Mouse (Mus musculus) CD4-positive, CD25-positive, alpha-beta regulatory T cell (primary cell): Measurements from ENCODE around the gene Spin2-ps6. TPM values are rescaled to one million over a fixed set of nuclear protein-coding genes. Genes with fewer than 3 reads are reported as not detected.

ENCODE experiments used
- polyA plus RNA-seq: library from polyadenylated mRNA; unstranded; fragments of 100-300 nt; shearing (Covaris generic); gene quantifications from one replicate; pipeline ENCODE4 v1.2.1, GENCODE M21; 2017

The Spin2-ps6 gene
- polyA plus RNA-seq = not detected

DNA sequence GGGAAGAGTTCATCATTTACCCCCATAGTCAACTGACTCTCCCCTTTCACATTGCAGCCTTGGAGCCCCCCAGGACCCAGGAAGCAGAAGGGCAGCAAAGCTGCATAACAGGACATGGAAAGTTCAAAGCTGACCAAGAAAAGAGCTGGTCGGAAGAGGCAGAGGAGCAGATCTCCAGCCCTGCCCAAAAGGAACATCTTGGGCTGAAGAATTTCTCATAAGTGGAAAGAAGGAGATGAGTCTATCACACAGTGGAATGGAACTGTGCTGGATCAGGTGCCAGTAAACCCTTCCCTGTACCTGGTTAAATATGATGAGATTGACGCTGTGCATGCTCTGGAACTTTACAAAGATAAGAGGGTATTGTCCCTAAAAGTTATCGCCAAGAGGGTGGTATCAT is at the start of gene Spin2-ps6:
Spin2-ps6 (plus strand) TSS at position 301 of the 400 bp plus-strand sequence.

Other genes with a start within 250 kb of the Spin2-ps6 start
- gene Btbd35f12, start 78.5 kb downstream of the Spin2-ps6 start, polyA plus RNA-seq = not detected